Mouse (Mus musculus): ENCODE measurements at regions not wholly inside any gene's neighbourhood (a gene's known extent, or its start where the extent isn't known, plus 50 kb on each side); places are given as distances from the start of the nearest gene placed in this dataset.
A peak's percentile ranks its signal among the peaks of the same experiment; 100 is the strongest.
"Not testable (repeated sequence)": the region's sequence is repeated elsewhere in the genome, so short reads cannot be mapped to it uniquely, and the experiment has no call there.

GRCm38 (mm10) chr5:102123285-102123684, 53.6 kb upstream of the Wdfy3 start:
- no peak for DNase-seq (ENCODE audit: low read depth, low spot score)

GRCm38 (mm10) chr5:102126737-102127136, 57.0 kb upstream of the Wdfy3 start:
- no peak for DNase-seq (ENCODE audit: low read depth, low spot score)

GRCm38 (mm10) chr5:102147991-102148390, 78.3 kb upstream of the Wdfy3 start:
- no peak for DNase-seq (ENCODE audit: low read depth, low spot score)

- DNase-seq (ENCODE audit: low read depth, low spot score): peak; percentile 8
Measured at GRCm38 (mm10) chr5:102149481-102150129, 79.9 kb upstream of the Wdfy3 start.

GRCm38 (mm10) chr5:102159621-102160020, 89.9 kb upstream of the Wdfy3 start:
- no peak for DNase-seq (ENCODE audit: low read depth, low spot score)

- no peak for DNase-seq (ENCODE audit: low read depth, low spot score)
Measured at GRCm38 (mm10) chr5:102167981-102168380, 98.3 kb upstream of the Wdfy3 start.

GRCm38 (mm10) chr5:102171808-102172207, 102.1 kb upstream of the Wdfy3 start:
- DNase-seq (ENCODE audit: low read depth, low spot score): no peak

GRCm38 (mm10) chr5:102180250-102180649, 110.5 kb upstream of the Wdfy3 start:
- no peak for DNase-seq (ENCODE audit: low read depth, low spot score)

- not testable (repeated sequence) for DNase-seq (ENCODE audit: low read depth, low spot score)
Measured at GRCm38 (mm10) chr5:102188951-102189350, 119.2 kb upstream of the Wdfy3 start.

GRCm38 (mm10) chr5:102206456-102206855, 136.7 kb upstream of the Wdfy3 start:
- DNase-seq (ENCODE audit: low read depth, low spot score): no peak

- no peak for DNase-seq (ENCODE audit: low read depth, low spot score)
Measured at GRCm38 (mm10) chr5:102206953-102207352, 137.2 kb upstream of the Wdfy3 start.

- no peak for DNase-seq (ENCODE audit: low read depth, low spot score)
Measured at GRCm38 (mm10) chr5:102213145-102213544, 143.4 kb upstream of the Wdfy3 start.

GRCm38 (mm10) chr5:102227131-102227530, 157.4 kb upstream of the Wdfy3 start:
- no peak for DNase-seq (ENCODE audit: low read depth, low spot score)

- no peak for DNase-seq (ENCODE audit: low read depth, low spot score)
Measured at GRCm38 (mm10) chr5:102242614-102243013, 172.9 kb upstream of the Wdfy3 start.

GRCm38 (mm10) chr5:102244706-102245105, 175.0 kb upstream of the Wdfy3 start:
- DNase-seq (ENCODE audit: low read depth, low spot score): no peak

- no peak for DNase-seq (ENCODE audit: low read depth, low spot score)
Measured at GRCm38 (mm10) chr5:102248747-102249146, 179.0 kb upstream of the Wdfy3 start.

- no peak for DNase-seq (ENCODE audit: low read depth, low spot score)
Measured at GRCm38 (mm10) chr5:102251076-102251475, 181.4 kb upstream of the Wdfy3 start.

- DNase-seq (ENCODE audit: low read depth, low spot score): no peak
Measured at GRCm38 (mm10) chr5:102253786-102254185, 184.1 kb upstream of the Wdfy3 start.

GRCm38 (mm10) chr5:102257104-102257503, 187.4 kb upstream of the Wdfy3 start:
- DNase-seq (ENCODE audit: low read depth, low spot score): no peak

- no peak for DNase-seq (ENCODE audit: low read depth, low spot score)
Measured at GRCm38 (mm10) chr5:102261621-102262020, 191.9 kb upstream of the Wdfy3 start.

GRCm38 (mm10) chr5:102266451-102266850, 196.7 kb upstream of the Wdfy3 start:
- no peak for DNase-seq (ENCODE audit: low read depth, low spot score)

- no peak for DNase-seq (ENCODE audit: low read depth, low spot score)
Measured at GRCm38 (mm10) chr5:102267150-102267549, 197.4 kb upstream of the Wdfy3 start.

GRCm38 (mm10) chr5:102269204-102269603, 199.5 kb upstream of the Wdfy3 start:
- DNase-seq (ENCODE audit: low read depth, low spot score): no peak

- DNase-seq (ENCODE audit: low read depth, low spot score): no peak
Measured at GRCm38 (mm10) chr5:102275621-102276020, 205.6 kb upstream of the Arhgap24 start.

All from A20 (cell line).